Mouse (Mus musculus): ENCODE data around the gene Gpn3. TPM values are rescaled to one million over a fixed set of nuclear protein-coding genes. Genes with fewer than 3 reads are reported as not detected.
A peak's percentile ranks its signal among the peaks of the same experiment; 100 is the strongest.
"Not testable (repeated sequence)": the region's sequence is repeated elsewhere in the genome, so short reads cannot be mapped to it uniquely, and the experiment has no call there.

The Gpn3 gene
- total RNA-seq, 4 experiments from 2014 or later, result 31.5 to 38.5 (median 35.0) TPM

DNA sequence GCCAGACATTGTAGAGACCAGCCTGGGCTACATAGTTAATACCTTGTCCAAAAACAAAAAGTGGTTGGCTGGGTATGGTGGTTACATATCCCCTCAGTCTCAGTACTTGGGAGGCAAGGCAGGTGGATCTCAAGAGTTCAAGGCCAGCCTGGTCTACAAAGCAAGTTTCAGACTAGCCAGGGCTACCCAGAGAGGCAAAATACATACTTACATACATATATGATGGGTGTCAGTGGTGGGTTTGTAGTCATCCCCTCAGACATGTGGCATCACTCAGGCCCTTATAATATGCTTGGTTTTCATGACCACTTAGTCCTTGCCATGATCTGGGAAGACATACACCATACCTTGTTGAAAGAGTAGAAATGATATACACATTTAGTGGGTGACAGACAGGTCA lies 19.0 kb downstream of the Gpn3 start:
- no peak for DNase-seq

DNA sequence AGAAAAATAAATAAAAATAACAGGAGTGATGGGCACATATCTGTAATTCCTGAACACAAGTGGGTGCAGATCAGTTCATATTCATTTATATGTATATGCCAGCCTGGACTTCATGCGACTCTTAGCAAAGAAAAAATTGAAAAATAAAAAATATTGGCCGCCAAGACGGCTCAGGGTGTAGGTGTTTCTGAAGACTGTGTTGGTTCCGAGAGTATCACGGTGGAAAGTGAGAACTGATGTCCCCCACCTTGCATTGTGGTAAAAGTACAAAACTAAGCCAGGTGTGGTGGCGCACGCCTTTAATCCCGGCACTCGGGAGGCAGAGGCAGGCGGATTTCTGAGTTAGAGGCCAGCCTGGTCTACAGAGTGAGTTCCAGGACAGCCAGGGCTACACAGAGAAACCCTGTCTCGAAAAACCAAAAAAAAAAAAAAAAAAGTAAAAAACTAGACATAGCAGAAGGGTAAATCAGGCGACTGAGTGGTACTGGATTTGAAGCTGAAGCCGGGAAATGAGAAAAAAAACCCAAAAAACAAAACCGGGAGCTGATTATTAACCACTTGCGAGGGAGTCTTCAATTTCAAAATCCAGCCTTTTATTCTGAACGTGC lies 19.6 kb downstream of the Gpn3 start:
- DNase-seq, result no peak

DNA sequence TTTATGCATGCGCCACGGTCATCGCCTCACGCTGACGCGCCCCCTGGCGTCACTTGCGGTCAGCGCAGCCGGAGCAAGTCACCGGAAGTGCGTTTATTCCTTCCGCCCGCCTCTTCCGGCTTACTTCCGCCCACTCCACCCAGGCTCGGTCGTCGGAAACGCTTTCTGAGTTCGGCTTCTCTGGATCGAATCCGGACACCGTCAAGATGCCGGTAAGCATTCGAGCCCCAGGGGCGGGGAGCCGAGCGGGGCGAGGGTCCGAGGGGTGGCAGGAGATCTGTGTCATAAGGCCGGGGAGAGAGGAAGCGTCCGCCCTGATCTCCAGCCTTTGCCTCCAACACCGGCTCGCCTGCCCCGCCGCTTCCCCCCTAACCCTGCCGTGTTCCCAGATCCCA lies 20.1 kb downstream of the Gpn3 start, which contains the start of gene Arpc3:
Gene Arpc3 (plus strand): TSS at position 93 of the 395 bp plus-strand sequence.
- DNase-seq, result peak; percentile 81

DNA sequence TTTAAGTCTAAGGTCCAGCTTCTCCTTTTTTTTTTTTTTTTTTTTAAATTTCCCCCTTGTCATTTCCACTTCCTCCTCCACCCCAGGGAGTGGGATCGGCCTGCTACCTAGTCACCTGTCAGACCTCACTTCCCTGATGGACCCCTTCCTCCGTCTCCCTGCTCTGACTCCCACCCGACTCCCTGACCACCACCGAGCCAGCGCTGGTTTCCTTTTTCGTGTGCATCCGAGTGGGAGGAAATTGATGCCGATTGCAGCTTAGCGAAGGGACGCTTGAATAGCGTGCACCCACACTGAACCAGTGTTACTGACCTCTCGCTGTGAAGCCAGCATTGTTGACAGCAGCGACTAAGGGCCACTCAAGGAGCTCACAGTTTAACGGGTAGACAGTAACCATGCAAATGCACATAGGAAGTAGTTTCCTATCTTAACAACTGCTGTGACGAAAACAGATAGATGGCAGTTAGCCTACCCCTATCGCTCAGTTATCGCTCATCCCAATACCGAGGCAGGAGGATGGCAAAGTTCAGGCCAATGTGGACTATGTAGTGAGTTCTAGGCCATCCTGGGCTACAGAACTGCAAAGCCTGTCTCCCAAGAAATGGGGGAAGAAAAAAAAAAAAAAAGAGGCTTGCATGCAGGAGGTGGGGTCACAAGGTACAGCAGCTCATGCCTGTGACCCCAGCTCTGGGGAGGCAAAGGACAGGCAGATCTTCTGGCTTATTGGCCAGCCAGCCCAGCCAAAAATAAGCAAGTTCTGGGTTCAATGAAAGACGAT lies 20.7 kb downstream of the Gpn3 start:
- DNase-seq, result no peak

DNA sequence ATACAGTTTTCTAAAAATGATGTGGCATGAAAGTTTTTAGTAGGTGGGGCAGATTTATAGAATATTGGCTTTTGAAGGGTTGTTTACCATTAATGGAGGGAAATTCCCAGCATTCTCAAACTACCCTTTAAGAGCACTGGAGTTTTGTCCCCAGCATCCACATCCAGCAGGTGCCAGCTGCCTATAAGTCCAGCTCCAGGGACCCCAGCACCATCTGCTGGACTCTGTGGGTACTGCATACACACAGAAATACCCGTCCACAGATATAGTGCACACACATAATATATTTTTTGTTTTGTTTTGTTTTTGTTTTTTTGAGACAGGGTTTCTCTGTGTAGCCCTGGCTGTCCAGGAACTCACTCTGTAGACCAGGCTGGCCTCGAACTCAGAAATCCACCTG lies 22.2 kb downstream of the Gpn3 start:
- peak; percentile 58 for DNase-seq

DNA sequence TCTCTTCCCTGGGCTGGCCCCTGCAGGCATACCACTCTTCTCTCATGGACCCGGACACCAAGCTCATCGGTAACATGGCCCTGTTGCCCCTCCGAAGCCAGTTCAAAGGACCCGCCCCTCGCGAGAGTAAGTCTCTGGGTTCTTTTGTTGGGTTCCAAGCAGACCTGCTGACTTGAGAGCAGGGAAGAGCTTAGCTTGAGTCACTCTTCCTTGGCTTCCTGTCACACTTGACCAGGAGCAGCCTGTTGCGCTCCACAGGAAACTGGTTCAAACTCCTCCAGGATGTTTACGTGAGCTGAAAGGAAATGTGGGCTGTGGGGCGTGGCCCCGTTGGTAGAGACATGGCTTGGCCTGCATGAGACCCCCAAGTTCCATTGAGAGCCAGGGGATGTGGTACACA lies 25.1 kb downstream of the Gpn3 start:
- DNase-seq, result no peak

DNA sequence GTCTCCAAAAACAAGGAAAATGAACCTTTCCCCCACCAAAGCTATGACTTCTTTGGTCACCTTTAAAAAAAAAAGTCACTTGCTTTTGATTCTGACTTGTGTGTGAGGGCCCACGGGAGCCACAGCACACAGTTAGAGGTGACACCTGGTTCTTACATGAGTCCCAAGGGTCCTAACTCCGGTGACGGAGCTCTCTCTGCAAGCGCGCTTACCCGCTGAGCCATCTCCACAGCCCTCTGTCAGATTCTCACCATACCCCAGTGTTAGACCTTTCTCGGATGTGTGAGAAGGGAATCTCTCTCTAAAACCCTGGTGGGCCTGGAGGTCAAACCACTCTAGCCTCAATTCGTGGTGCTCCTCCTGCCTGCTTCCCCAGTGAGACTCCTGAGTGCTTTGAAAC lies 25.8 kb downstream of the Gpn3 start:
- no peak for DNase-seq

DNA sequence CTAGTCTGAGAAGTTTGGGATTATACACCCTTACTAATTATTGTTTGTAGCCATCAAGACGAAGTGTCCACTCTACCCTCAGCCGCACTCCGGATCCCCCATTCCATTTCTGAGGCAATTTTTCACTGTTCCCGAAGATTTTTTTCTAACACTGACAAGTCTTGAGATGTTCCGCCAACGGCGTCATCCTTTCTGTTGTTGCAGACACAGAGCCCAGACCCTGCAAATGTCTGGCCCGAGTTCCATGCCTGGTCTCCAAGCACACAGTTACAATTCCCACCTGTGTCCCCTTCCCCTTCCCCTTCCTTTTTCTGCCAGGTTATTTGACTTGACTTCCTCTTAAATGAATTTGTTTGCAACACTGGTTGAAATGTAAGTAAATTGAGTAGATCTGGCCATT lies 28.2 kb downstream of the Gpn3 start:
- DNase-seq, result no peak

DNA sequence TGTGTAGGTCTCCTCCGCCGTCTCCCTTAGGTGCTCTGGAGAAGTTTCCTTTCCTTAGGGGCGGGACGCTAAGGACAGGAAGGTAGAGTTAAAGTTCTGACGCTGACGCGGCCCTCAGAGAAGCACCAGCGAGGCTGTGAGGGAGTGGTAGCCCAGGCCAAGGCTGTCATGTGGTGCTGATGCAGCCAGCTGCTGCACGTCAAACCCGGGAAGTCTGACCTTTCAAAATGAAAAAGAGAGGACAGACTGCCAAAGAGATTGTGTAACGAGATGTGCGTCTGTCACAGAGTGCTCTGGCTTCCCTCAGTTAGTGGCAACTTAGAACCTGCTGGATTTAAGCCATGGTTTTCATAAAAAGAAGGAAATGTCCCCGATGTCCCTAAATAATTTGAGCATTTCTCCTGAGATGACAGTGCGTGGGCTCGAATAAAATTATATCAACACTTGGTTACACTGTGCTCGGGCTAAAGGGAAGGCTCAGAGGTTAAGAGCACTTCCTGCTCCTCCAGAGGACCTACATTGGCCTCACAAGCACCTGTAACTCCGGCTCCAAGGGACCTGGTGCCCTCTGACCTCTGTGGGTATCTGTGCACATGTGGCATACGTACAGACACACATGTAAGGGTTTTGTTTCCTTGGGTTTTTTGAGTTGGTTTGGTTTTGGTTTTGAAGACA lies 29.1 kb downstream of the Gpn3 start:
- peak; percentile 90 for DNase-seq

DNA sequence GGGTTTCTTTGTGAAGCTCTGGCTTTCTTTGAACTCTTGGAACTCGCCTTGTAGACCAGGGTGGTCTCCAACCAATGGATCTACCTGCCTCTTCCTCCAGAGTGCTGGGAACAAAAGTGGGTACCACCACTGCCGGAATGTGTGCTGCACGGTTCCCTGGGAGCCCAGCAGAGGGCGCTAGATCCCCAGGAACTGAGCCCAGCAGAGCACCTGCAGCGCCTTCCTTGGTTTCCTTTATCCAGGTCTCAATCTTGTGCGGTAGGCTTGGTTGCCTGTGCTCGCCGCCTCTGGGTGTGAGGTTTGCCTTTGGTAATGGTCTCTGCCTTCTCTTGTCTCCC lies 29.6 kb downstream of the Gpn3 start:
- peak; percentile 59 for DNase-seq

DNA sequence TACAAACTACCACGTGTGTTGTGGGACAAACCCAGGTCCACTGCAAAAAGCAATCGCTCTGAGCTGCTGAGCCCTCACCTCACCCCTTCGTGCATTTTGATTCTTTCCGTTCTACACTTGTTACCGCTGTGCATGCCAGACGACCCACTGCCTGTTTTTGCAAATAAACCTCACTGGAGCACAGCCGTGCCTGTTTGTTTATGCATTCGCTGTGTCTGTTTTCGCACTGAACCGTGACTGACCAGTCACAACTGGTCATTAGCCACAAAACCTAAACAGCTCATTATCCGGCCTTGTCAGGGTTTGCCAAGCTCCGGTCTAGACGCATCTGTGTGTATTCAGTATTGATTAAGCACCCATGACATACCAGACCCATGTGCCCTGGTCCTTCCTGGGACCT lies 30.5 kb downstream of the Gpn3 start:
- no peak for DNase-seq

DNA sequence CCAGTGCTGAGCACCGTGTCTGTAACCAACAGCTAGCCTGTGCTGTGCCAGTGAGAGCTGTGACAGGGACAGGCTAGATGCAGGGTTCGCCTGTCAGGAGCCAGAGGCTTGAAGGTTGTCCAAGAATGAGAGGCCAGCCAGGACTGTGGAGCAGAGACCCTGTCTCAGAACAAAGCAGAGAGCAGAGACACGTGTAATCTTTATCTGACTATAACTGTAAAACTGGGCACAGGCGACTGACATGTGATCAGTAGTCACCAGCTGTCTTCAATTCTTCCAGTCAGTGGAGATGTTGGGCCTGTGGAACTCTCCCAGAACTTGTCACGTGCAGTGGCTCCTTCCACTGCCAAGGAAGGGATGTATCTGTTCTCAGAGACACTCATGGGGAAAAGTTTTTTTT lies 31.1 kb downstream of the Gpn3 start:
- no peak for DNase-seq

DNA sequence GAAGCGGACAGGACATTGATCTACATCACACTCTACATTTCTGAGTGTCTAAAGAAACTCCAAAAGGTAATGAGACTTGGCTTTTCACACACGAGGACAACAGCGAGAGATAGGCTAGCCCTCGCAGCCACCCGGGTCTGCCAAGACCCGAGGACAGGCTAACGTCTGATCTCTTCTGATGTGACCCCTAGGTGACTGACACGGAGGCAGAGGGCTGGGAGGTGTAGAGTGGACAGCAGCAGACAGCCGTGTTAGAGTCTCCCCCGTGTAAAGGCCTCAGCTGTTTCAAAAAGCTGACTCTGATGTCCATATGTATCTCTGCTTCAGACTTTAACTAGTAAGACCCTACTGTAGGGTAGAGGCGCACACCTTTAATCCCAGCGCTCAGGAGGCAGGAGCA lies 31.7 kb downstream of the Gpn3 start:
- no peak for DNase-seq

DNA sequence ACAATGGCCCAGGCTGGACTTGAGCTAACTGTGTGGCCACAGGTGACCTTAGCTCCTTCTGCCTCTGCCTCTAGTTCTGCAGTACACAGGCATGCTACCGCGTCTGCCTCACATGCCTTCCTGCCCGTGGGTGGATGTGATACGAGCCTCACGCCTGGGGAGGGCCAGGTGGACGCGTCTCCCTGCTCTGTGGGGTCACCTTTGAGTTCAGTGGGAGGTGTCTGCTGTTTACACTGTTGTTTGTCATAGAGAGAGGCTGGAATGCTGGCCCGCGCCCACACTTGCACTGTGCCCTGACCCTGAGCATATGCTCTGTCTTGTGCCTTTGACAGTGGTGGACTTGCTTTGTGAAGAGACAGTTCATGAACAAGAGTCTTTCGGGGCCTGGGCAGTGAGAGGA lies 33.9 kb downstream of the Gpn3 start:
- DNase-seq, result no peak

DNA sequence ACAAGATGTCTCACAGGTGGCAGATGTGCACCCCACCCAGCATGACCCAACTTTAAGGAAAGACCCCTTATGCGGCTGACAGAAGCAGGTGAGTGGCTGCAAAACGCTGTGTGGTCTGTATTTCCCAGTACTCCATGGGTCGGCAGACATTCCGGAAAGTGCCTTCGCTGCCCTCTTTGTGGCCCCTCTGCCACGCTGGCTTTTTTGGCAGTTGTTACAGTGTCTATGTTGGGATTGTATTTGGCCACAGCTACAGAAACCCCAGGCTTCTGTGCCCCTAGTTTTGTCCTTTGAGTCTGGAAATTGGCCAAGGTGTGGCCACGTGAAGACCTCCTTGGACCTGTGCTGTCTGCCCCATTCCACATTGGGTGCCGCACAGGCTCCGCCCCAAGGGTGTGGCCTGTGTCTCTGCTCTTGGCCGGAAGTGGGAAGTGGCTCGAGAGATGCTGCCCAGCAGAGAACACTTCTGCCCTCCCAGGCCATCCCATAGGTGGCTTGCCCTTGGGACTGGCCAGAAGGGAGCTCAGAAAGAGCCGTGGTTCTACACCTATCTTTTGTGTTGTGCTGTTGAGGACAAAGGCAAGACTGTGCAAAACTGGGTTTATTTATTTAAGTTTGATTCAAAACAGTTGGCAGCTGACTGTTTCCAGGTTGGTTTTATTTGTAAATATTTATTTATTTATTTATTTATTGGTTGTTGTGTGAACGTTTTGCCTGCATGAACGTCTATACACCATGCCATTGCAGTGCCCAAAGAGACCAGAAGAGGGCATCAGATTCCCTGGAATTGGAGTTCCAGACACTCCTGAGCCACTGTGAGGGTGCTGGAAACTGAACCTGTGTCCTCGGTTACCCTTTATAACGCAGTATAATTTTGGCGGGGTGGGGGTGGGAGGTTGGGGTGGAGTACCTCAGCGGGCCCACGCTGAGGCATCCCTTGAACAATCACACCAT lies 38.3 kb downstream of the Gpn3 start:
- DNase-seq, result no peak

DNA sequence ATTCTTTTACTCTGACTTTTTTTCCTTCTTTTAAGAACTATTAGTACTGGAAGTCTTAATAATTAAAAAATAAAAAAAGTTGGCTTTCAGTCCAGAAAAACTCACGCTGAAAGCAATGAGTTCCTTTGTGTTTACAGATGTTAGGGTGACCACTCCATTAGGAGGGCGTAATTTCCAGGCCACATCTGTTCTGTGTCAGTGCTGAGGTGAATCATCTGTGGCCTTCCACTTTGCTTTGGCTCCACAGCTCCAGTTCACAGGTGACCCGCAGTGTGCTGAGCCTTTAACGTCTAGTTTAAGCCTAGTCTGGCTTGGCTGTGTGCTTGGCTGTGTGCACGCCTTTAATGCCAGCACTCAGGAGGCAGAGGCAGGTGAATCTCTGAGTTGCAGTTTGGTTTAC lies 40.2 kb downstream of the Gpn3 start:
- no peak for DNase-seq

DNA sequence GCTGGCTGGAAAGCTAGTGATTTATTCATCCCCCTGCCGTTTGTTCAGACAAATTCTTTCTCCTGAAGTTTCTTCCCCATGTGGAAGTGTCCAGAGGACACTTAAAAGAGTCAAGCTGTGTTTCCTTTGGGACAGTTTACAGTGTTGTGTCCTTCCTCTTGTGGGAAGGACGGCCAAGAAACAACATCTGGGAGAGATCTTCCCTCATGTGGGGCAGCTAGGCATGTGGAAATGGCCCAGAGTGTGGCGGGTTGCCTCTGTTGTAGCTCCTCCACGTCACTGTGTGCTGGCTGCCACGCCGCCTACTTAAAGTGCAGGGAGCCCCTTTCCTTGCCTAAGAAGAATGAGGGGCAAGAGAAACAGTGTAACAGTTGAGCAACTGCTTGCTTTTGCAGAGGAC lies 41.1 kb downstream of the Gpn3 start:
- no peak for DNase-seq

DNA sequence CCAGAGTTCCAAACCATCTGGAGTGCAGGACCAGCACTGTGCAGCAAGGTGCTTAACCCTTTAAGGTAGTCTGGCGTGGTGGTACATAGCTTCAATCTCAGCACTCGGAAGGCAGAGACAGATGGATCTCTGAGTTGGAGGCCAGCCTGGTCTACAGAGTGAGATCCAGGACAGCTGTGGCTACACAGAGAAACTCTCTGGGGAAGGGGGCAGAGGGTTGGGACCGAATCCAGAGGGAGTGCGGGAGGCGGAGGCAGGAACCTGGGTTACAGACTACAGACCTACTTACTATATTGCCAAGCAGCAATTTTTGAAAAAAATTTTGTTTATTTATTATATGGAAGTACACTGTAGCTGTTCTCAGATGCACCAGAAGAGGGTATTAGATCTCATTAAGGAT lies 42.7 kb downstream of the Gpn3 start:
- no peak for DNase-seq

DNA sequence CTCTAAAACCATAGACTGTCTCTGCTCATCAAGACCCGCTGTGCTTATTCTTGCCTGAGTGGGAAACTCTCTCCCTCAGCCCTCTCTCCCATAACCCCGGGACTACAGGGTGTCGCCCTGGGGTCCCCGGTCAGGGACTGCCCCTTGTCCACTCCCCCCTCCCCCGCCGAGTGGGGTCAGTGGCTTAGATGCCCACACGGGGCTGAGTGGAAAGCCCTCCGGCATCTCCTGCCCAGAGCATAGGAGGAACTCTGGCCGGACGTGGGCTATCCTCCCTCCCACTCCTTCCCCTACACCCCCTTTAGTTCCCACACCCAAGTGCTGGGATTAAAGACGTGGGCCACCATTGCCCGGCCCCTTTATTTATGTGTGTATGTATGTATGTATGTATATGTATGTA lies 43.8 kb downstream of the Gpn3 start:
- DNase-seq, result no peak

DNA sequence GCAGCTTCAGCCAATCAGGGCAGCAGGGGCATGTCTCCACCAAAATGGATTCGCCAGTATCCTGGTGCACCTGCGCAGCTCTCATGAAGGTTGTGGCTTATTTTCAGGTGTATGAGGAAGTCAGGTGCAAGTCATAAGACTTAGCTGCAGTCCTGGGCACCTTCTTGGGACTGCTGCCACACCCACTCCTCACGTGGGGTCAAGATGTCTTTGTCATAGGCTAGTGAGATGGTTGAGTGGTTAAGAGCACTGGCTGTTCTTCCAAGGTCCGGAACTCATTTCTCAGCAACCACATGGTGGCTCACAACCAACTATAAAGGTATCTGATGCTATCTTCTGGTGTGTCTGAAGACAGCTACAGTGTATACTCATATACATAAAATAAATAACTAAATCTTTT lies 49.0 kb downstream of the Gpn3 start:
- DNase-seq, result not testable (repeated sequence)

DNA sequence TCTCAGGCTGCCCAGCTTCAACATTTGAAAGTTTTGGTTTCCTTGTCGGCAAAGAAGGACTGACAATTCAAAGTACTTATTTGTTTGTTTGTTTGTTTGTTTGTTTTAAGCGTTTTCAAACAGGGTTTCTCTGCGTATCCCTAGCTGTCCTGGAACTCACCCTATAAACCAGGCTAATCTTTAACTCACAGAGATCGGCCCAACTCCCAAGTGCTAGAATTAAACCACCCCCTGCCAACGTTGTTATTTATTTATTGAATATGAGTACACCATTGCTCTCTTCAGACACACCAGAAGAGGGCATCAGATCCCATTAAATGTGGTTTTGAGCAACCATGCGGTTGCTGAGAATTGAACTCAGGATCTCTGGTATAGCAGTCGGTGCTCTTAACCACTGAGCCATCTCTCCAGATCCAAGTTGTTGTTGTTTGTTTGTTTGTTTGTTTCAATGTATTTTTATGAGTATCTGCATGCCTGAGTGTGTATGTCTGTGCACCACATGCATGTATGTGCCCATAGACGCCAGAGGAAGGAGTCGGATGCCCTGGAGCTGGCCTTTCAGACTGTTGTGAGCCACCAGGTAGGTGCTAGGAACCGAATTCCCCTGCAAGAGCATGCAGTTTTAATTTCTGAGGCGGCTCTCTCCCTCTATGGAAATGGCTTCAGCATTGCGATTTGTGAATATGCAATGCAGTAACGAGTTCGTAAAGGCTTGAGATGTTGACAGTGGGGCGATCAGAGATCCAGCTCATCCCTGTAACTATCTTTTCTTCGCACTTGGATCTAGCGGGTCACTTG lies 49.8 kb downstream of the Gpn3 start, which contains the start of gene Anapc7:
Gene Anapc7 (plus strand): TSS at position 423 of the 798 bp plus-strand sequence.
- no peak for DNase-seq

Measured in adrenal gland, adult 8-10 months (tissue).